Mouse (Mus musculus): ENCODE measurements around the gene Paqr8.

- no peak for TF ChIP-seq EP300 (IDR thresholded peaks at IDR 0.05; ENCODE audit: low read depth)
- TF ChIP-seq CTCF (IDR thresholded peaks at IDR 0.05; ENCODE audit: low read depth), result no peak
These were observed 566 bp upstream of the Paqr8 start for GRCm38 (mm10) chr1:20889677-20890403.

All from heart, postnatal 0 days (tissue).